Mouse (Mus musculus) urinary bladder, postnatal 36 days (tissue): Measurements from ENCODE around the gene Nlrp6.
"Not testable (repeated sequence)": the region's sequence is repeated elsewhere in the genome, so short reads cannot be mapped to it uniquely, and the experiment has no call there.

Experiments
- DNase-seq, 2 experiments: peaks; one replicate each; pipeline ENCODE4 v3.0.0; 2022; ENCODE audit warnings: low spot score in 2 of 2, mixed read lengths in 1 of 2

The Nlrp6 gene

GRCm38 (mm10) chr7:140973396-140974165 lies 52.9 kb downstream of the Nlrp6 start:
- DNase-seq: no peak

GRCm38 (mm10) chr7:140974940-140975339 lies 54.2 kb downstream of the Nlrp6 start:
- DNase-seq: no peak

DNA sequence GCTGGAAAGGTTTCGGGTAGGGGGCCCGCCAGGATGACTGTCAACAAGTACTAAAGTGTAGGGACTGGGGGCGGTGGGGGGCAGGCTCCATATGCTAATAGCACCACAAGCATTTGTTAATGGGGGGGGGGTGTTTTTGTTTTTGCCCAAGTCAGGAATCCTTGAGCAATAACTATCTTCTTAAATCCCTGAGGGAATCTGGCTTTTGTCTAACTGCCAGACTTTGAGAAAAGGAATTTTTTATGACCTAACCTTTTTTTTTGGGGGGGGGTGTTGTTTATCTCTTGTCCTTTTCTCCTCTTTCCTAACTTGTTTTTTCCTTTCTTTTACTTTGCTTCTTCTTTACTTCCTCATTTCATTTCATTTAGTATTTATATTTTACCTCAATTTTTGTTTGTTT lies 54.8 kb downstream of the Nlrp6 start:
- no peak for DNase-seq

GRCm38 (mm10) chr7:140976720-140977119 lies 56.0 kb downstream of the Nlrp6 start:
- not testable (repeated sequence) for DNase-seq
